Mouse (Mus musculus) stomach, postnatal 0 days (tissue): ENCODE measurements around the gene Krt27.

ENCODE experiments used
- CTCF ChIP-seq: IDR thresholded peaks from 2 replicates; pipeline ENCODE4 v1.5.1; 2016; ENCODE audit warnings: antibody characterized with exemption, low read depth, mild to moderate bottlenecking, moderate library complexity
- EP300 ChIP-seq: optimal IDR thresholded peaks from 2 replicates; pipeline ENCODE3; 2016; ENCODE audit warnings: antibody characterized with exemption

DNA sequence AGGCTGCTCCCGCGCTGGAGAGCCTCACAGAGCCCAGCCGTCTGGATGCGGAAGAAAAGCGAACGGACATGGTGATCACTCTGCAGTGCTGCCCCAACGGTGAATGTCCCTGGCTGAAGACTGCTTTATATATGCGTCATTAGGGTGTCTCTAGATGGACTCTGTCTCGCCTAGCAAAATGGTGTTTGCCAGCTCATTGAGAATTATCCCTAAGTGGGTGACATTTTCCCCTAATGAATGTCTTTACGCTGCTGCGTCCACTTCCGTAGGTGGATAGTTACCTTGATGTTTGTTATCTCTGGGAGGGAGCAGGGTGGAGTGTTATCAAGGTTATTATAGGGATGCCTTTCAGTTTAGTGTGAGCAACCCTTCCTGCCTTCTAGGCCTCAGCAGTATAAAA is at the start of gene Krt27:
- no peak for TF ChIP-seq CTCF
- TF ChIP-seq EP300: no peak
